Mouse (Mus musculus) heart, postnatal 0 days (tissue): Measurements from ENCODE around the gene Bcl11b. TPM values are rescaled to one million over a fixed set of nuclear protein-coding genes. Genes with fewer than 3 reads are reported as not detected.
A peak's percentile ranks its signal among the peaks of the same experiment; 100 is the strongest.

Experiments used
- ATAC-seq: fragments of 200-750 bp; cut with Nextera tagmentation; 2 replicates; pipeline ENCODE4 v1.8.0; 2017; ENCODE audit warnings: low read depth, moderate number of reproducible peaks, moderate library complexity; ENCODE audit not compliant: insufficient read depth
- DNase-seq: peaks from one replicate; pipeline ENCODE4 v3.0.0-alpha.2; 2016; ENCODE audit warnings: low spot score
- H3K27ac ChIP-seq: fragments of 300-500 bp; sonication (generic); 2 replicates; pipeline ENCODE4 v1.5.1; 2014; ENCODE audit warnings: low read depth, mild to moderate bottlenecking
- H3K27me3 ChIP-seq: fragments of 300-500 bp; sonication (generic); 2 replicates; pipeline ENCODE4 v1.6.1; 2014; ENCODE audit warnings: low read length, mixed read lengths; ENCODE audit not compliant: control insufficient read depth, insufficient read depth
- H3K36me3 ChIP-seq: fragments of 300-500 bp; sonication (generic); replicated peaks from 2 replicates; pipeline ENCODE4 v1.6.1; 2014; ENCODE audit warnings: low read length, mixed read lengths; ENCODE audit not compliant: control insufficient read depth, insufficient read depth
- H3K4me1 ChIP-seq: fragments of 300-500 bp; sonication (generic); 2 replicates; pipeline ENCODE4 v1.6.1; 2014; ENCODE audit warnings: antibody characterized with exemption; ENCODE audit not compliant: control insufficient read depth, insufficient read depth
- H3K4me2 ChIP-seq: fragments of 300-500 bp; sonication (generic); 2 replicates; pipeline ENCODE4 v1.6.1; 2014; ENCODE audit warnings: low read depth, mild to moderate bottlenecking, low read length, moderate library complexity
- H3K4me3 ChIP-seq: fragments of 300-500 bp; sonication (generic); 2 replicates; pipeline ENCODE4 v1.5.1; 2014; ENCODE audit warnings: low read depth, low read length
- H3K9ac ChIP-seq: fragments of 300-500 bp; sonication (generic); replicated peaks from 2 replicates; pipeline ENCODE4 v1.6.1; 2014; ENCODE audit warnings: low read depth, low read length, mixed read lengths
- H3K9me3 ChIP-seq: fragments of 300-500 bp; sonication (generic); replicated peaks from 2 replicates; pipeline ENCODE4 v1.6.1; 2016; ENCODE audit warnings: low read length; ENCODE audit not compliant: control insufficient read depth
- CTCF ChIP-seq: IDR thresholded peaks from 2 replicates; pipeline ENCODE4 v1.5.1; 2016; ENCODE audit warnings: antibody characterized with exemption, control low read depth, low read depth
- EP300 ChIP-seq: IDR thresholded peaks from 2 replicates; pipeline ENCODE4 v1.6.1; 2016; ENCODE audit warnings: antibody characterized with exemption, low read depth
- WGBS: fragments of 180-500 bp; shearing (Covaris S2); extraction: QIAGEN DNeasy Blood & Tissue Kit; methylation state at CpG from one replicate; pipeline ENCODE4 v1.1.7; 2014; 5-methylcytosine and 5-hydroxymethylcytosine counted together
- polyA plus RNA-seq: library from polyadenylated mRNA; unstranded; fragments of >200 nt; fragmentation: Nextera tagmentation; extraction: Ambion mirVana; gene quantifications from 2 replicates; pipeline ENCODE4 v1.2.1, GENCODE M21; 2015
- total RNA-seq: library from RNA; depleted of rRNA; stranded (reverse); fragments of >200 nt; gene quantifications from 2 replicates; pipeline ENCODE4 v1.2.3, GENCODE M21; 2014; ENCODE audit warnings: low replicate concordance

The Bcl11b gene
- total and polyA plus RNA-seq, 2 experiments from 2014 or later = 2.2 to 2.7 TPM

DNA sequence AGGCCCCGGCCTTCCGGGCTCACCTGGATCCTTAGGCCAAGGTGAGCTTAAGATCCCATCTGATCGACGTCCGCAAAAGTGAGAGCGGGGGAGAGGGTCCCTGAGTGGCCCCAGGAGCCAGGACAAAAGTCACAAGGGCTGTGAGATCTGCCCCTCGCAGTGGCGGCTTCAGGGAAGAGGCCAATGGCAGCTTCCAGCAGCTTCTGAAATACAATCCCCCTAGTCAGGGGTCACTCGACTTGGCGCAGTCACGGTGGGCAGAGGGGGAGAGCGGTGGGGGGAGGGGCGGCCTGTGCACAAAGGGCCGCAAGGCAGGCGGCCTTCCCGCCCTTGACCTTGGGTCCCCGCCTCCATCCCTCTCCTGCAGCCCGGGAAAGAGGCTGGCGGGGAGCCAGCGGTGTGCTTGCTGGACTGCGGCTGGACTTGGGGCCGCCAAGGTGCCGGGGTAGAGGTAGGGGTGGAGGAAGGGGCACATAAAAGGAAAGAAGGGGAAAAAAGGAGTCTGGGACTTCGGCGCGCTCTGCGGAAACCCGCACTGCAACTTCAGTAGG is 23.6 kb downstream of the Bcl11b start:
- DNase-seq = peak; percentile 73
- Histone ChIP-seq H3K36me3 (no peaks in the 10 kb centered on the region), H3K4me1 (peaks cover 17% of the 10 kb centered on the region), H3K4me2 (peak overlapping the region; percentile 70), H3K27me3 (no peaks in the 10 kb centered on the region), H3K27ac (peak overlapping the region; percentile 80), H3K9ac (peak overlapping the region; percentile 54), H3K9me3 (no peaks in the 10 kb centered on the region), H3K4me3 (peak overlapping the region; percentile 45)
- peak; percentile 76 for ATAC-seq
- TF ChIP-seq EP300 = no peak
- TF ChIP-seq CTCF = no peak
- WGBS = 11% methylated on average over 27 of the region's 28 CpGs

DNA sequence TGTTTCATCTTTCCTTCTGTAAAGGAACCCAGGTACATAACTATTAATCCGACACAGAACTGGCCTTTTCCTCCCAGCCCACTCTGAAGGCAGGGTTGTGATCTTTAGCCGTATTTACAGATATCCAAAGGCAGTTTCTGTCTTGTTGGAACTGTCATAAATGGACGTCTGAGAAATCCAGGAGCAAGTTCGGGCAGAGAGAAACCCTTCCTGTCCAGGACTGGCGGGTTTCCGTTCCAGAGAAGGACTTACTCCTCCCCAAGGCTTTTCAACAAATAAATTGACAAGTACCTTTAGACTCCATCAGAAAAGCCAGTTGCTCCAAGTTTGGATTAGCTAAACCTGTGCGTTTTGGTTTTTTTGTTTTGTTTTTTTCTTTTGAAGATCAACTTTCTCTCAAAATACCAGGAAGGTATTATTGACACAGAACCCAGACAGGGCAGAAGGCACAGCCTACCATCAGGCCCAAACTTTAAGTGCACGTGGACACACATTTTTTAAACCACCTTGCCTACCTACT is 24.6 kb downstream of the Bcl11b start:
- WGBS = 71% methylated on average over 8 of the region's 8 CpGs
- Histone ChIP-seq H3K36me3 (no peaks in the 10 kb centered on the region), H3K4me2 (no peak overlapping the region), H3K4me1 (peaks cover 17% of the 10 kb centered on the region), H3K9me3 (no peaks in the 10 kb centered on the region), H3K9ac (no peak overlapping the region), H3K27ac (no peak overlapping the region), H3K4me3 (no peak overlapping the region), H3K27me3 (no peaks in the 10 kb centered on the region)
- DNase-seq (no peak), ATAC-seq (no peak)
- TF ChIP-seq EP300 = no peak
- TF ChIP-seq CTCF = no peak

DNA sequence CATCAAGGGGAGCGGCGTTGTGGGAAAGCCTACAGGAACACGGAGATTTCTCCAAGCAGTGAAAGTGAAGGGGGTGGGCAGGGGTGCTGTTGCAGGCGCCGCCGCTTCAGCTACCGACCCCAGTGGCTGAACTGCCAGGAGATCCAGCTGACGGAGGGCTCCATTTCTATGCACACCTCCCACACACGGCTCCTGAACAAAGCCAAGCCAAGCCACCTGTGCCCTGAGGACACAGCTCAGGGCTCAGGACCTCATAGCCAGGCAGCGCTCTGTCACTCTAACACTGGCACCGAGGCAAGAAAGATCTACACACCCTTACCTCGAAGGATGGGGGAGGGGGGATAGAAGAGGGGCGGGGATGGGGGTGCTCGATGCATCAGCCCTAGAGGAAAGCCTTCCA is 25.3 kb downstream of the Bcl11b start:
- no peak for ATAC-seq
- Histone ChIP-seq H3K4me1 (peaks cover 22% of the 10 kb centered on the region), H3K27me3 (no peaks in the 10 kb centered on the region), H3K9ac (no peak overlapping the region), H3K4me2 (peak overlapping the region; percentile 11), H3K27ac (no peak overlapping the region), H3K4me3 (no peak overlapping the region), H3K9me3 (no peaks in the 10 kb centered on the region), H3K36me3 (no peaks in the 10 kb centered on the region)
- no peak for TF ChIP-seq EP300
- WGBS = 29% methylated on average over 14 of the region's 14 CpGs
- DNase-seq = no peak

DNA sequence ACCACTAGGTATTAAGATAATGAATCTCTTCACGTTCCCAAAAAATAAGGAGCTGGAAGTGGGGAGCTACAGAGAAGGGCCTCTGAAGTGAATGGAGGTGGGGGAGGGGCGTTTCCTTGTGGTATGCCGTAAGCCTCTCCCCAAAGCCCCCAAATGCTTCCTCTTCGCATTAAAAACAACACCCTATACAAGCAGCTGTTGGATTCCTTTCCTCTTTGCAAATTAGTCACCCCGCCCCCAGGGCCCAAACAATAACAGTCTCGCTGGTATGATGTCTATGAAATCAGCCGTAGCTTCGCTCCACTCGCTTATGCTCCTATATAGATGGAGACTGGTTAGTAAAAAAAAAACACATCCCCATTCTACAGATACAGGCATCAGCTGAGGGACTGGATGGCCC is 25.9 kb downstream of the Bcl11b start:
- DNase-seq = no peak
- H3K4me2 ChIP-seq = peak overlapping the region; percentile 11; the same call in 1 of the 2 replicates
- H3K4me3 ChIP-seq = no peak overlapping the region
- H3K27ac ChIP-seq = no peak overlapping the region
- no peaks in the 10 kb centered on the region for H3K36me3 ChIP-seq
- H3K9ac ChIP-seq = no peak overlapping the region
- 45% methylated on average over 9 of the region's 9 CpGs for WGBS
- peaks cover 27% of the 10 kb centered on the region for H3K4me1 ChIP-seq
- H3K9me3 ChIP-seq = no peaks in the 10 kb centered on the region
- no peaks in the 10 kb centered on the region for H3K27me3 ChIP-seq
- no peak for ATAC-seq
- TF ChIP-seq EP300 (no peak), CTCF (no peak)

DNA sequence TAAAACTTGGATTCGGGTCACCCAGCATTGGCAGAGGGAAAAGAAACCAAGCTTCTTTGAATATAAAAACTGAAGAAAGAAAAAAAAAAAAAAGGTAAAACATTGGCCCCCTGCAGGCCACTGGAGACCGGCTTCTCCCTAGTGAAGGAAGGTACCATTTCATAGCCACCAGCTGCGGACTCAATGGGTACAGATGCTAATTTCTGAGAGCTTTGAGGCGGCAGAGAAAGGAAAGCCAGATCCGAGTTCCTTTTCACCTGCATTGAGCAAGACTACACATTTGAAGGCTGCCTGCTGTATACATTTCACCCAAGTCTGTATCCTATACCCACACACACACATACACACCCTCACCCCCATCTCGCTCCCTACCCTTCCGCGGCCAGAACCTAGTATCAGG is 26.3 kb downstream of the Bcl11b start:
- ATAC-seq = no peak
- Histone ChIP-seq H3K27me3 (no peaks in the 10 kb centered on the region), H3K27ac (no peak overlapping the region), H3K36me3 (no peaks in the 10 kb centered on the region), H3K4me1 (peaks cover 30% of the 10 kb centered on the region), H3K9ac (no peak overlapping the region), H3K4me3 (no peak overlapping the region), H3K4me2 (peak overlapping the region; percentile 37; the same call in 1 of the 2 replicates), H3K9me3 (no peaks in the 10 kb centered on the region)
- no peak for DNase-seq
- TF ChIP-seq EP300 (no peak), CTCF (no peak)
- 61% methylated on average over 8 of the region's 8 CpGs for WGBS

DNA sequence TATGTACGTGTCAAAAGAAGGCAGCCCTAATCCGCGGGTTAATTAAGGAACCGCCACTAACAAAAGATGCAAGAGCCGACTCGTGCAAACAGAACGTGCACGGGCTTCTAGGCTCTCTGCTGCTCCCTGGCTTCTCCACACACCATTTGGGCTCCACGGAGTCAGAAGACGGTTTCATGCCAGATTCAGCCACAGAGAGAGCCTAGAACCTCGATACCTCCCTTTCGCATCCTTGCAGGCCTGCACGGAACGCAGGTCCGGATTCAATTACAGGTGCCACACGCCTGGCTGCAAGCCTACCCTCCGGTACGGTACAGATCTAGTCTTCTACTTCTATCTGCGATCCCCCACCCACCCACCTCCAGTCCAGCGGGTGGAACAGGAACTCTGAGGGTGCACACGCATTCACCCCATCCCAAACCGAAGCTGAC is 26.8 kb downstream of the Bcl11b start:
- no peaks in the 10 kb centered on the region for H3K9me3 ChIP-seq
- 35% methylated on average over 22 of the region's 22 CpGs for WGBS
- no peak overlapping the region for H3K27ac ChIP-seq
- no peak overlapping the region; the same call in 1 of the 2 replicates for H3K9ac ChIP-seq
- TF ChIP-seq CTCF = peak; percentile 22; the same call in 1 of the 2 replicates
- TF ChIP-seq EP300 = no peak
- peak overlapping the region; percentile 9; the same call in 1 of the 2 replicates for H3K4me3 ChIP-seq
- H3K4me1 ChIP-seq = peaks cover 33% of the 10 kb centered on the region
- peak overlapping the region; percentile 37 for H3K4me2 ChIP-seq
- DNase-seq = no peak
- H3K27me3 ChIP-seq = no peaks in the 10 kb centered on the region
- H3K36me3 ChIP-seq = no peaks in the 10 kb centered on the region
- no peak for ATAC-seq
